Mouse (Mus musculus): ENCODE results near the gene Wdr11. TPM values are rescaled to one million over a fixed set of nuclear protein-coding genes. Genes with fewer than 3 reads are reported as not detected.

The Wdr11 gene
- polyA plus RNA-seq, 1 experiment: 29.5 TPM

DNA sequence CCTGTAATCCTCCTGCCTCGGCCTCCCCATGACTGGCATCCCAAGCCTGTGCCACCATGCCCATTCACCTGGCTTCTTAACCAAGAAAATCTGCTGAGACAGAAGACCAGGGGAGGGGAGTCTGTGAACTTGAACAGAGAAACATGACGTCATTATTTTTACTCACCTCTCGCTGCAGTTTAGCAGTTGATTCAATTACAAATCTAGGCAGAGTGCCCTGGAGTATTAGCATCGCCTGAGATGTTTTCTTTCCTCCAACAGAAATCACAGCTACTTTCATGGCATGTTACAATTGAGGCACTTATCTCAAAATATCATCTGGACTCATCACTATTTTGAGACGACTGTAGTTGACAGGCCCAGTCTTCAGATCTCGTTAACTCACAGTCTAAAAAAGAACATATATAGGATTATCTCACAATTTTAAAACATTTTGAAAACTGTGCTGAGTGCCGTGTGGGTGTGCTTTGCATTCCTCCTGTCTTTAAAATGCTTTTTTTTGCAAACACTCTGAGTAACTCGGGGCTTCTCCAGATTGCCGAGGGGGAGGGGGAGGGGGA lies 61.3 kb downstream of the Wdr11 start:
- no peaks in the 10 kb centered on the region; the same call in 1 of the 2 replicates for H3K4me1 ChIP-seq (ENCODE audit: control insufficient read depth, insufficient read depth, low read length)
- no peak overlapping the region for H3K4me3 ChIP-seq (ENCODE audit: control insufficient read depth, low read depth, low read length)
- TF ChIP-seq POLR2A (IDR thresholded peaks at IDR 0.05; ENCODE audit: control insufficient read depth, low read depth, low read length) (no peak), CTCF (IDR thresholded peaks at IDR 0.05; ENCODE audit: control insufficient read depth, insufficient read depth, insufficient replicate concordance, low read depth, low read length) (no peak)
- H3K27me3 ChIP-seq (ENCODE audit: control insufficient read depth, insufficient read depth, low read length): no peaks in the 10 kb centered on the region
- H3K27ac ChIP-seq (ENCODE audit: control insufficient read depth, insufficient read depth, low read depth, low read length): no peak overlapping the region
- H3K36me3 ChIP-seq (ENCODE audit: control insufficient read depth, insufficient read depth, low read length): no peaks in the 10 kb centered on the region

GRCm38 (mm10) chr7:129653791-129654271 lies 62.2 kb downstream of the Wdr11 start:
- Histone ChIP-seq H3K36me3 (ENCODE audit: control insufficient read depth, insufficient read depth, low read length) (no peaks in the 10 kb centered on the region), H3K4me3 (ENCODE audit: control insufficient read depth, low read depth, low read length) (no peak overlapping the region), H3K27ac (ENCODE audit: control insufficient read depth, insufficient read depth, low read depth, low read length) (no peak overlapping the region), H3K27me3 (ENCODE audit: control insufficient read depth, insufficient read depth, low read length) (no peaks in the 10 kb centered on the region), H3K4me1 (ENCODE audit: control insufficient read depth, insufficient read depth, low read length) (no peaks in the 10 kb centered on the region; the same call in 1 of the 2 replicates)
- TF ChIP-seq POLR2A (IDR thresholded peaks at IDR 0.05; ENCODE audit: control insufficient read depth, low read depth, low read length): no peak
- TF ChIP-seq CTCF (IDR thresholded peaks at IDR 0.05; ENCODE audit: control insufficient read depth, insufficient read depth, insufficient replicate concordance, low read depth, low read length): peak; percentile 99

- no peaks in the 10 kb centered on the region for H3K27me3 ChIP-seq (ENCODE audit: control insufficient read depth, insufficient read depth, low read length)
- no peak overlapping the region for H3K4me3 ChIP-seq (ENCODE audit: control insufficient read depth, low read depth, low read length)
- H3K4me1 ChIP-seq (ENCODE audit: control insufficient read depth, insufficient read depth, low read length): no peaks in the 10 kb centered on the region; the same call in 1 of the 2 replicates
Observed at GRCm38 (mm10) chr7:129654923-129655322, 63.3 kb downstream of the Wdr11 start.

GRCm38 (mm10) chr7:129655604-129656226 lies 64.1 kb downstream of the Wdr11 start:
- Histone ChIP-seq H3K27ac (ENCODE audit: control insufficient read depth, insufficient read depth, low read depth, low read length) (no peak overlapping the region), H3K4me1 (ENCODE audit: control insufficient read depth, insufficient read depth, low read length) (no peaks in the 10 kb centered on the region; the same call in 1 of the 2 replicates)
- TF ChIP-seq CTCF (IDR thresholded peaks at IDR 0.05; ENCODE audit: control insufficient read depth, insufficient read depth, insufficient replicate concordance, low read depth, low read length) (no peak), POLR2A (IDR thresholded peaks at IDR 0.05; ENCODE audit: control insufficient read depth, low read depth, low read length) (no peak)

More at GRCm38 (mm10) chr7:129654923-129655322, 63.3 kb downstream of the Wdr11 start:
- Histone ChIP-seq H3K36me3 (ENCODE audit: control insufficient read depth, insufficient read depth, low read length) (no peaks in the 10 kb centered on the region), H3K27ac (ENCODE audit: control insufficient read depth, insufficient read depth, low read depth, low read length) (no peak overlapping the region)
- TF ChIP-seq POLR2A (IDR thresholded peaks at IDR 0.05; ENCODE audit: control insufficient read depth, low read depth, low read length) (no peak), CTCF (IDR thresholded peaks at IDR 0.05; ENCODE audit: control insufficient read depth, insufficient read depth, insufficient replicate concordance, low read depth, low read length) (no peak)

DNA sequence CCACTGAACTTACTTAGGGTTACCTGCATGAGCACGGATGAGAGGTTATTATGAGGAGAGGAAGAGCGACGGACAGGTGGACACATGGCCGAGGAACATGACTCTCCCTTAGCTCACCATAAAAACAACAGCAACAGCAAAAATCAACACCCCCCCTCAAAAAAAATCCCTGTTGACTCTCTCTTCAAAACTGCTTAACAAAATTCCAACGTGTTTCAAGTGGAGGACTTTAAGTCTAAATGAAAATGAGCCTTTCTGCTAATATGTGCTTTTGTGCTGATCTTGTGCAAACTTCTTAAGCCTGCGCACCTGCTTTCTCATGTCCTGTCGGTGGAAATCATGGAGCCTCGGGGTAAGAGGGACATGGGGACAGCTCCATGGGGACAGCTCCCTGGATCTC lies 66.2 kb downstream of the Wdr11 start:
- H3K4me3 ChIP-seq (ENCODE audit: control insufficient read depth, low read depth, low read length): no peak overlapping the region
- H3K4me1 ChIP-seq (ENCODE audit: control insufficient read depth, insufficient read depth, low read length): no peaks in the 10 kb centered on the region
- no peak for TF ChIP-seq POLR2A (IDR thresholded peaks at IDR 0.05; ENCODE audit: control insufficient read depth, low read depth, low read length)
- TF ChIP-seq CTCF (IDR thresholded peaks at IDR 0.05; ENCODE audit: control insufficient read depth, insufficient read depth, insufficient replicate concordance, low read depth, low read length): no peak
- H3K27me3 ChIP-seq (ENCODE audit: control insufficient read depth, insufficient read depth, low read length): no peaks in the 10 kb centered on the region
- no peaks in the 10 kb centered on the region for H3K36me3 ChIP-seq (ENCODE audit: control insufficient read depth, insufficient read depth, low read length)
- no peak overlapping the region for H3K27ac ChIP-seq (ENCODE audit: control insufficient read depth, insufficient read depth, low read depth, low read length)

More at GRCm38 (mm10) chr7:129655604-129656226, 64.1 kb downstream of the Wdr11 start:
- Histone ChIP-seq H3K4me3 (ENCODE audit: control insufficient read depth, low read depth, low read length) (no peak overlapping the region), H3K27me3 (ENCODE audit: control insufficient read depth, insufficient read depth, low read length) (no peaks in the 10 kb centered on the region), H3K36me3 (ENCODE audit: control insufficient read depth, insufficient read depth, low read length) (no peaks in the 10 kb centered on the region)

DNA sequence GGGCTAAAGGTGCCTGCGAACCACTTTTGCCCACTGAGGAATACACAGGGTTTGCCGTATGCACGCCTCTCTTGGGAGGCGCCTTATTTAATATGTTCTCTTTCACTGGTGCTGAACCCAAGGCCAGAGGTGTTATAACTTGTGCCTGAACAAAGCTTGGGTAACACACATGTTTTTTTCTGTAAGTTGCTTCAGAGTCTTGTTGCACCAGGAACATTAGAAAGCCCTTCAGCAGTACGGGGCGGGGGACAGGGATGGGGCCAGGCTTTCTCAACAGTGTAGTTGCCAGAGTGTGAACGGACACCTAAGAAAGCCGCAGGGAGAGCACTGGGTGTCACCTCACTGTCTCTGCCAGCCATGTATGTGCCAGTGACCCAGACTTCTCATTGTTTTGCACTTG lies 68.1 kb downstream of the Wdr11 start:
- no peaks in the 10 kb centered on the region for H3K27me3 ChIP-seq (ENCODE audit: control insufficient read depth, insufficient read depth, low read length)

GRCm38 (mm10) chr7:129660546-129660945 lies 68.9 kb downstream of the Wdr11 start:
- no peak for TF ChIP-seq CTCF (IDR thresholded peaks at IDR 0.05; ENCODE audit: control insufficient read depth, insufficient read depth, insufficient replicate concordance, low read depth, low read length)
- TF ChIP-seq POLR2A (IDR thresholded peaks at IDR 0.05; ENCODE audit: control insufficient read depth, low read depth, low read length): no peak
- Histone ChIP-seq H3K27ac (ENCODE audit: control insufficient read depth, insufficient read depth, low read depth, low read length) (no peak overlapping the region), H3K4me1 (ENCODE audit: control insufficient read depth, insufficient read depth, low read length) (no peaks in the 10 kb centered on the region; the same call in 1 of the 2 replicates), H3K36me3 (ENCODE audit: control insufficient read depth, insufficient read depth, low read length) (no peaks in the 10 kb centered on the region), H3K27me3 (ENCODE audit: control insufficient read depth, insufficient read depth, low read length) (no peaks in the 10 kb centered on the region), H3K4me3 (ENCODE audit: control insufficient read depth, low read depth, low read length) (no peak overlapping the region)

More for the DNA sequence above, 68.1 kb downstream of the Wdr11 start:
- no peaks in the 10 kb centered on the region for H3K36me3 ChIP-seq (ENCODE audit: control insufficient read depth, insufficient read depth, low read length)
- H3K4me1 ChIP-seq (ENCODE audit: control insufficient read depth, insufficient read depth, low read length): no peaks in the 10 kb centered on the region; the same call in 1 of the 2 replicates
- no peak for TF ChIP-seq CTCF (IDR thresholded peaks at IDR 0.05; ENCODE audit: control insufficient read depth, insufficient read depth, insufficient replicate concordance, low read depth, low read length)
- TF ChIP-seq POLR2A (IDR thresholded peaks at IDR 0.05; ENCODE audit: control insufficient read depth, low read depth, low read length): no peak
- H3K27ac ChIP-seq (ENCODE audit: control insufficient read depth, insufficient read depth, low read depth, low read length): no peak overlapping the region
- H3K4me3 ChIP-seq (ENCODE audit: control insufficient read depth, low read depth, low read length): no peak overlapping the region
